Mouse (Mus musculus) ovary, adult 10 weeks (tissue): ENCODE results near the gene Uqcrq. TPM values are rescaled to one million over a fixed set of nuclear protein-coding genes. Genes with fewer than 3 reads are reported as not detected.

Experiments
- polyA plus RNA-seq: library from polyadenylated mRNA; stranded (reverse); fragments of 350-450 nt; fragmentation: Illumina TruSeq; extraction: RNeasy Lipid Tissue Mini Kit (QIAGEN cat#74804); gene quantifications from one replicate; pipeline ENCODE4 v1.2.3, GENCODE M21; 2014

The Uqcrq gene
- 15.5 TPM for polyA plus RNA-seq

DNA sequence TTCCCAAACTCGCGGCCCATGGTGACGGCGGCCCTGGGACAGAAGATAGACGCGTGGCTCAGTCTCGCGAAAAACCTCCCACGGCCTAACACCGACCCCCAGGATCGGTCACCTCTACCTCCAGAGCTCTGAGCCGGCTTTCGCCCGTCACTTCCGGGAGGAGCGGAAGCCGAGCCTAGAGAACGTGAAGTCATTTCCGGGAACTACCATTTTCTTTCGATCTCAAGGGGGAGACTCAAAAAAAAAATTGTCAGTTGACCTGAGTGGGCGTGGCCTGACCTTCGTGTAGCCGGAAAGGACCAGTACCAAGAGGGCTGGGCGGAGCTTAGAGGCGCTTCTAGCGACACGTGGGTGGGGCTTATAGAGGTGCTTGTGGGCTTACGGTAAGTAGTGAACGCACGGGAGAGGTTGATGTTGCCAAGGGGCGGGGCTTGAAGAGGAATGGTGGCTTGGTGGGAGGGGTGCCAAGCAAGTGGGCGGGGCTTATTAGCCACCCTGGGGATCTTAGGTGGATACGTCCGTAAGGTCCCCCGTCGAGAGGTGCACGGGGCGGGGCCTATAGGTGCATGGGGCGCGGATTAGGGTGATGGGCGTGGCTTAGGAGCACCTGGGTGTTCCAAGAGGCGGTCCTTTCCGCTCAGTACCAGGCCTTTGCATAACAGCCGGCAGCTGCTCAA lies at the start of gene Uqcrq, which contains the start of gene Gdf9:
Gene Uqcrq (minus strand): TSS at position 162 of the 677 bp plus-strand sequence.
Gene Gdf9 (plus strand): TSS at position 354 of the 677 bp plus-strand sequence.

DNA sequence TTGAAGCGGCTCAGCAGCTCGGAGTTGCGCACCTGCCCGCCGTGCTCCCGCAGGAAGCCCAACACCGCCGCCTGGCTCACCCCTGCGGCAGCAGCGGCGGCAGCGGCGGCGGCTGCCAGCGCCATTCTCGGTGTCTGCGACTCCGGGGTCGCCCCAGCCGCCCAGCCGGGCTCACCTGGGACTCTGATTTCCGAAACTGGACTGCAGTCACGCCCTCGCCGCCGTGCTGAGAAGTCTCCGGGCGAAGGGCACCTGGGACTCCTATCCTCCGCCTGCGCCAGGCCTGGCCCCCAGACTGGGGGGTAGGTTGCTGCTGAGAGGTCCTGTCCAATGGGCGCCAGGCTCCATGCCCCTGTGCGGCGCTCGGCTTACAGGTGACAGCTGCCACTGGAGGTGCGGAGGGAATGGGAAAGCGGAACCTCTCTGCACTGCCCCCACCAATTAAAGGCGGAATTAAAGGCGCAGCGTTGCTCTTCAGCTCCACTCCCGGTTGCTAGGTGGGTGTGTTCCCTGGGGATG lies 49.2 kb upstream of the Uqcrq start, which contains the start of the genes Gm9945 and Sowaha:
Gene Gm9945 (plus strand): TSS at position 384 of the 519 bp plus-strand sequence.
Gene Sowaha (minus strand): TSS at position 492 of the 519 bp plus-strand sequence.

DNA sequence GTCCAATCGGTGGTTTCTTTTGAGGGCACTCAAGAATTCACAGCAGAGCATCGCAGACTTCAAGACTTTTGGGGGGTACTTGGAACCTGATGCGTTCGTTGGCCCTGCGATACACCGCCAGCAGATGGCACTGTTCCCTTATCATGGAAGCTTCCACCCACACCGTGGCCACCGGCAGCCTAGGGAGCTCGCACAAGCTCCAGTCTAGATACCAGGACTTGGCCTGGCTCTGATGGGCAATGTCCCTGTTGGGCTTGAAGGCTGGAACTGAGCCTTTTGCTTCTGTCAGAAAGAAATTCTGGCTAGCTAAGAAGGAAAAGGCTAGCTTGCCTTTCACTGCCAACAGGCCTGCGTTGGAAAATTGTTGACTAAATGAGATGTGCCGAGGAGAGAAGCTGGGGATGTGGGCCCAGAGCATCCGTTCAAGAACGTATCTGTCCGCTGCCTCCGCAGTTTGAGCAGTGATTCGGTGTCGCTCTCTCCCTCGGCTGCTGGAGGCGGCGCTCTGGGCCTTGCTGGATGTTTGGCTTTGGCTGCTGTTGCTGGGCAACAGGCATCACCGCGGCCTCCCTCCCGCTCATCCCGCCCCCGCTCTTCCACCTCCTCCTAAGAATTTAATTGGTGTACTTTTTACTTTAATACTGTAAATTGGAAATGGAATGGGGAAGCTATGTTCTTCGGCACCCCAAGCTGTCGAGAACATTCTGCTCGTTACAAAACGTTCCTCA lies 39.5 kb upstream of the Uqcrq start, which contains the start of gene Gm9837:
Gene Gm9837 (minus strand): TSS at position 512 of the 728 bp plus-strand sequence.

DNA sequence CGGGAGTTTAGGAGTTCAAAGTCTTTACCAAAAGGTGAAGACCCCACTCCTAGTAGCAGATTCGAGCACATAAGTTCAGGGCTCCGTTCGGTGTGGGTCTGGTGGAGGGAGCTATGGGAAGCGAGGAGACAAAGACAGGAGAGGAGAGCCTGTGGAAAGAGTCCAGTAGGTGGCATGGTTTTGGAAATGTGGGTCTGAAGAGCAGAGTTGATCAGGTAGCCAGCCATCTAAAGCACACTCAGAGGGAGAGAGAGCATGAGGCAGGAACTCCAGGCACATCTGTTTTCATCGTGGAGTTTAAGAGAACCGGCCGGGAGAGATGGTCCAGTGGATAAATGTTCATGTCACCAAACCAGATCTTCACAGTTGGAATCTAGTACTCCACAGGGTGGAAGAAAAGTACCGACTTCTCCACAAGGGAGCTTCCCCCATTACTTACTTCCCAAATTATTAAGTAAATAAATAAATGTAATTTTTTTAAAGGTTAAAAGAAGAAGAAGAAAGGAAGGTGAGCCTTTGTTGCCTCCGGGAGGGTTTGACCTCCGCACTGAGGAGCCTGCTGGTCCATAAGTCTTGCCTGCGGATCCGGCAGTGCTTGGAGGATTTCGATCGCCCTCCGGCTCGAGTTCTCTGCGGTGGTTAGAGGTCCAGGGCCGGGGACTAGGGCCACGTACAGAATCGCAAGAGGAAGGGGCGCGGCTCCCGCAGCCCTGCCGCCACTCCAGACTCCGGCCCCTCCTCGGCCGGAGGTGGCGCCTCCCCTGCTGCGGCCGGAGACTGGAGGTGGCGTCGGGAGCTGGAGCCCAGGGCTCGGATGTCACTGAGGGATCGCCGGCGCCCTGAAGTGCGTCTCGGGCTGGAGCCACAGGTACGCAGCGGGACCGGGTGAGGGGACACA lies 26.1 kb upstream of the Uqcrq start, which contains the start of the genes Gm10447 and Shroom1:
Gene Gm10447 (minus strand): TSS at position 637 of the 898 bp plus-strand sequence.
Gene Shroom1 (plus strand): TSS at position 732 of the 898 bp plus-strand sequence.

DNA sequence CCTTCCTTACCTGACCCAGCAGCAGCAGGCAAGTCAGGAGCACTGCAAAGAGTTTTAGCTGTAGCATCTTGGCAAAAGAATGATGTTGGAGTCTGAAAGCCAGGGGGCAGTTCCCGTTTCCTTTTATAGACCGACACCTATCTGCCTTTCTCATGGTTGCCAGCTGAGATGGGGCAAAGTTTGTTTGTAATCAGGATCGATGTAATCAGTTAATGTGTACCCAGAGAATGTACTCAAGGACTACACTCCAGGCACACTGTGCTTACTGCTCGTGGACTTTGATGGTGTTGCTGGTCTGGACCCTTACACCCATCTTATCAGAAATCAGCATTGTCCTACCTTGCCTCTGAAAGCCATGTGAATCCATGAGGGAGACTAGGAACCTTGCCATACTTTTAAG lies 7.6 kb downstream of the Uqcrq start, which contains the start of gene Leap2:
Gene Leap2 (minus strand): TSS at position 135 of the 400 bp plus-strand sequence.

Other genes with a start within 250 kb of the Uqcrq start
- gene Hspa4, start 130.4 kb downstream of the Uqcrq start, polyA plus RNA-seq = 905 TPM
- 66.5 TPM for gene Zcchc10, start 106.2 kb downstream of the Uqcrq start, polyA plus RNA-seq
- gene Aff4, start 80.0 kb downstream of the Uqcrq start, polyA plus RNA-seq = 457 TPM
- gene Leap2, start 7.7 kb downstream of the Uqcrq start, polyA plus RNA-seq = not detected
- gene Gdf9, start 192 bp upstream of the Uqcrq start, polyA plus RNA-seq = 29.0 TPM
- not detected for gene Gm10447, start 26.3 kb upstream of the Uqcrq start, polyA plus RNA-seq
- gene Shroom1, start 26.4 kb upstream of the Uqcrq start, polyA plus RNA-seq = 0.26 TPM
- not detected for gene Gm9837, start 39.6 kb upstream of the Uqcrq start, polyA plus RNA-seq
- gene Gm9945, start 49.3 kb upstream of the Uqcrq start, polyA plus RNA-seq = not detected
- gene Sowaha, start 49.4 kb upstream of the Uqcrq start, polyA plus RNA-seq = 2.1 TPM
- gene Sept8, start 88.4 kb upstream of the Uqcrq start, polyA plus RNA-seq = 29.7 TPM
- 44.1 TPM for gene Kif3a, start 136.5 kb upstream of the Uqcrq start, polyA plus RNA-seq
- gene Il4, start 187.8 kb upstream of the Uqcrq start, polyA plus RNA-seq = not detected
- not detected for gene Il13, start 203.9 kb upstream of the Uqcrq start, polyA plus RNA-seq